Mouse (Mus musculus) right cerebral cortex, postnatal 36 days (tissue): ENCODE data around the gene Prr14l.
A peak's percentile ranks its signal among the peaks of the same experiment; 100 is the strongest.
"Not testable (repeated sequence)": the region's sequence is repeated elsewhere in the genome, so short reads cannot be mapped to it uniquely, and the experiment has no call there.

ENCODE experiments used
- DNase-seq, 2 experiments: peaks; one replicate each; pipeline ENCODE4 v3.0.0; 2022; ENCODE audit warnings: low spot score in 2 of 2, mixed read lengths in 1 of 2

The Prr14l gene

GRCm38 (mm10) chr5:32853731-32854507, at the start of gene Prr14l:
Gene Prr14l, minus strand, starts transcription at chr5:32854256.
- peak; percentile 98 to 99 for DNase-seq

- no peak for DNase-seq
Measured at GRCm38 (mm10) chr5:32886739-32887138, 32.7 kb upstream of the Prr14l start.

DNA sequence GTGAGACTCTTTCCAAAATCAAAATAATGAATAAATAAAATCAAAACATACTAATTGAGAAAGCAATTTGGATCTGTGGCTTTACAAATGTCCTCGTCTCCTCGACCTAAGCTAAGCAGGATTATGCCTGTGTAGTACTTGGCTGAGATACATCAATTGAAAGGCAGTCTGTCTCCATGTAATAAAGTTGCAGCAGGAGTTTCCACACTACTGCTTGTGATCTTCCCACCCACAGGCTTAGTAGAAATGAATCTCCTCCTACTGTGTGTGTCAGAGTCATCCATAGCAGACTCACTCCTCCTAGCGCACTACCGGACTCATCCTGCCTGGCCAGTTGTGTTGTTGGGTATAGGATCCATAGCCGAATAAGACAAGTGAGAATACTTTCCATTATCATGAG, 18.3 kb upstream of the Prr14l start:
- no peak for DNase-seq

- DNase-seq, result no peak
Measured at GRCm38 (mm10) chr5:32869389-32870024, 15.5 kb upstream of the Prr14l start.

GRCm38 (mm10) chr5:32863253-32864228, 9.5 kb upstream of the Prr14l start, which contains the start of gene Depdc5:
Gene Depdc5, plus strand, starts transcription at chr5:32863701.
- DNase-seq, result peak; percentile 84 to 87

DNA sequence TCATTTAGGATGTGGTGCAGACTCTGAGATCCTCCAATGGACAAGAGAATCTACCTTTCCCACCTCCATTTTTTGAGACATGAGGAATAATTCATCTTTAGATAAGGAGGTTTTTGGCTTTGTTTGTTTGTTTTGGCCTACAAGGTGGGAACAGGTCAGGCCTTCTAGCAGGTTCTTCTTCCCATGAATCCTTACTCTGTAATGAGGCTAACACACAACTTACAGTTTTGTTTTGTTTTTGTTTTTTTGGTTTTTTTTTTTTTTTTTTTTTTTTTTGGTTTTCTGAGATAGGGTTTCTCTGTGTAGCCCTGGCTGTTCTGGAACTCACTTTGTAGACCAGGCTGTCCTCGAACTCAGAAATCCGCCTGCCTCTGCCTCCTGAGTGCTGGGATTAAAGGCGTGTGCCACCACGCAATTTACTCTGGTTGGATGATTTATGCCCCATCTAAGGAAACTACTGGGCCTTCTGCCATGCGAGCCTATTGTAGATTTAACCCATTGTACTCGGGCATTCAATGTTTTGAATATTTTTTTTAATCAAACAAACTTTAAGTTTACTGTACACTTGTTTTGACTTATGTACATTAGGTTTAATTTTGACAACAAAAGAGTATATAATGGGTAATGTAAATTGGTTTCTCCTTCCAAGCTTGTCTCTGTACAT, 8.5 kb upstream of the Prr14l start:
- DNase-seq, result no peak

GRCm38 (mm10) chr5:32861082-32861481, 7.0 kb upstream of the Prr14l start:
- DNase-seq, result no peak

- peak; percentile 2 to 39 for DNase-seq
Measured at GRCm38 (mm10) chr5:32857781-32858220, 3.7 kb upstream of the Prr14l start.

GRCm38 (mm10) chr5:32855274-32855673, 1.2 kb upstream of the Prr14l start:
- DNase-seq, result not testable (repeated sequence)

DNA sequence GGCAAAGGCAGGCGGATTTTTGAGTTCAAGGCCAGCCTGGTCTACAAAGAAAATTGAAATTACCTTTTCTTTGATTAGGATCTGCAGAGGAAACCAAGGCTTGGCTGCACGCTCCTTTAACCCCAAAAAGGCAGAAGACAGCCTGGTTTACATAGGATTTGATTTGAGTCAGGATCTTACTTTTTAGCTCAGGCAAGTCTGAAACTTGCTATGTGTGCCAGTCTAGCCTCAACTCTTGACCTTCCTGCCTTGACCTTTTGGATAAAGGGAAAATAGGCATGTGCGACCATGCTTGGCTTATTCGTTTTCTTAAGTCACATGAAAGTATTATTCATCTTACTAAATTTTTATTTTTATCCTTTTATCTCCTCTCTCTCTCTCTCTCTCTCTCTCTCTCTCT, 762 bp upstream of the Prr14l start:
- DNase-seq, result no peak

- no peak for DNase-seq
Measured at GRCm38 (mm10) chr5:32852026-32852425, 2.0 kb downstream of the Prr14l start.

DNA sequence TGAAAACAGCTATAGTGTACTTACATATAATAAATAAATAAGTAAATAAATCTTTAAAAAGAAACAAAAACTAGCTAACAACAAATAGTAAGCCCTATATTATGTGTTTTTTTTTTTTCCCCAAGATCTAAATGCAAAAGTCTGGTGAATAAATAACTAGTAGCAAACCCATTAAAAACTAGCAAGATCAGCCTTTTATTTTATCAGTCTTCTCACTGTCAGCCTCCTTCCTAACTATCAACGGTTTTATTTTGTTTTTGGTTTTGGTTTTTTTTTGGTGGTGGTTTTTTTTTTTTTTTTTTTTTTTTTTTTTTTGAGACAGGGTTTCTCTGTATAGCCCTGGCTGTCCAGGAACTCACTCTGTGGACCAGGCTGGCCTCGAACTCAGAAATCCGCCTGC, 4.5 kb downstream of the Prr14l start:
- not testable (repeated sequence) for DNase-seq

DNA sequence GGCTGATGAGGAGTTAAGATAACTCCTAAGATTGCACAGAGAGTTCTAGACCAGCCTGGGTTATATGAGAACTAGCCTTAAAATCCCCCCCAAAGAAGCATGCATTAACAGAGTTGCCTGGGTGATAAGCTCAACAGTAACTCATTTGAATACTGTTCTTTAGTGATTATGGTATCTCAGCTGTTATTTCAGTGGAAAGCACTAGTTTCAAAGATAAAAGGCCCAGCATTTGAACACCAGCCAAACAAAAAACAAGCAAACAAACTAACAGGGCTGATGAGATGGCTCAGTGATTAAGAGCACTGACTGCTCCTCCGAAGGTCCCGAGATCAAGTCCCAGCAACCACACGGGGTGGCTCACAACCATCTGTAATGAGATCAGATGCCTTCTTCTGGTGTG, 4.9 kb downstream of the Prr14l start:
- DNase-seq, result no peak

DNA sequence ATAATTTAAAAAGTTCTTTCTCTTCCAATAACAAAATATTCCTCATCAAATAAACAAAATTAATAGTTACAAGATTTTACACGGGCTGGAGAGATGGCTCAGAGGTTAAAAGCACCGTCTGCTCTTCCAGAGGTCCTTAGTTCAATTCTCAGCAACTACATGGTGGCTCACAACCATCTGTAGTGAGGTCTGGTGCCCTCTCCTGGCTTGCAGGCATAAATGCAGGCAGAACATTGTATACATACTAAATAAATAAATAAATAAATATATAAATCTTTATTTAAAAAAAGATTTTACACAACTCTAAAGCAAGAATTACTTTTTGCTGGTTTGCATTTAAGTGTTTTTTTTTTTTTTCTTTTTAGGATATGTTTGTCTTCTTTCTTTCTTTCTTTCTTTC, 14.0 kb downstream of the Prr14l start:
- no peak for DNase-seq

DNA sequence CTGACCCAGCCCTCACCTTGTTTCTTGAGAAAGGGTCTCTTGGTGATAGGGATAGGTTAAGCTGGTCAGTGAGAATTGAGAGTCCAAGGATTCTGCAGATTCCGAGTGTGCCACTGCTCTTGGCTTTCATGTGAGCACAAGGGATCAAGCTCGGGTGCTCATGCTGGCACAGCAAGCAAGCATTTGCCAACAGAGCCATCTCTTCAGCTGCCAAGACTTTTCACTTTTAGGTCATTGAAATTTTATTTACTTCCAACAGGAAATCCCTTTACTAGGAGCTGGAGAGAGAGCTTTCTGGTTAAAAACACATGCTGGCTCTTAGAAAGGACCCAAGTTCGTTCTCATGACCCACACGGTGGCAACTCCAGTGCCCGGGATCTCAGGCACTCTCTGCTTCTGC, 17.1 kb downstream of the Prr14l start:
- no peak for DNase-seq

- DNase-seq, result no peak
Measured at GRCm38 (mm10) chr5:32834497-32834896, 19.6 kb downstream of the Prr14l start.

DNA sequence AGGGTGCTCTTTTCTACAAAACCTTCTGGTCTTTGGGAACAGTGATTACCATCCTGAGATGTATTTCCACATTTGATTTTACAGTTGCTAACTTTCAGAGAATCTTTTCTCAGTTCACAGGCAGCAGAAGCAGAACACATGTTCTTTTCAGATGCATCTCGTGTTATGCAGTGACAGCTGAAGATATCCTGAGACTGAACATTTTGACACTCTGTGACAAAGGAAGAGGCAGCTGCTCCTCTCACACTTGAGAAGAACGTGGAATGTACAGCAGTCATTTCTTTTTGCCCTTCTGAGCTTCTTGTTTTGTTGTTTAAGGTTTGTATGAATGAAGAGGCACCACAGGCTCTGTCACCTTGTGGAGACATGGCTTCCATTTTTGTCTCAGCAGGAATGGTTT, 24.0 kb downstream of the Prr14l start:
- no peak for DNase-seq

GRCm38 (mm10) chr5:32828766-32829165, 25.3 kb downstream of the Prr14l start:
- not testable (repeated sequence) for DNase-seq

GRCm38 (mm10) chr5:32827009-32827408, 27.0 kb downstream of the Prr14l start, which contains the start of gene Gm20671:
Gene Gm20671, minus strand, starts transcription at chr5:32827109.
- no peak for DNase-seq

GRCm38 (mm10) chr5:32820471-32820870, 33.6 kb downstream of the Prr14l start:
- DNase-seq, result no peak

GRCm38 (mm10) chr5:32815396-32815795, 38.7 kb downstream of the Prr14l start:
- no peak for DNase-seq
